Mouse (Mus musculus): ENCODE measurements at regions not wholly inside any gene's neighbourhood (a gene's known extent, or its start where the extent isn't known, plus 50 kb on each side); places are given as distances from the start of the nearest gene placed in this dataset.
A peak's percentile ranks its signal among the peaks of the same experiment; 100 is the strongest.

DNA sequence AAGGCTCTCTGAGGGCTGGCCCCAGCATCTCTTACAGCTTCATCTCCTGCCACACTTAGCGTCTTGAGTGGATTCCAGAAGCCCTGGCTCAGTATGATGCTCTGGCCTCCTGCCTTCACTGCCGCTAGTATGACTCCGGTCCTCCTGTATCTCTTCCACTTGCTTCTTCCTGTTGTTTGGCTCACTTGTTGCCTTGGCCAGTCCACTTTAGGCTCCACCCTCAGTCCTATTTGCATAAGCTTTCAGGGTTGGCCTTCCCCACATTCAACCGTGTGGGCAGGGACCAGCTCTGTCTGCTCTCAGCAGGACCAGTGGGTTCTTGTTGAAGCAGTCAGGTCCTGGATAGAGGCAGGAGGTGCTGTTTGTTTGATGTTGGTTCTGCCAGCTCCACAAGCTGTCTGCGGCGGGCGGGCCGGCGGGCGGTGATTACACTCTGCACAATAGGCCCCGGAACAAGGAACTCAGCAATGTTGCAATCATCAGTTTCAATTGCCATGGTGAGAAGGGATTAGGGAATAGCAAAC lies 232.6 kb upstream of the Chd6 start:
- Histone ChIP-seq H3K9me3 (ENCODE audit: control insufficient read depth, low read length) (no peaks in the 10 kb centered on the region), H3K4me2 (replicated peaks; ENCODE audit: low read depth, low read length, severe bottlenecking) (0 out of 2 replicates have a peak overlapping the region, but pooled peaks have one; percentile 11), H3K36me3 (ENCODE audit: control insufficient read depth, insufficient read depth, low read length) (no peaks in the 10 kb centered on the region), H3K9ac (ENCODE audit: low read depth, low read length, severe bottlenecking) (no peak overlapping the region), H3K4me3 (replicated peaks; ENCODE audit: low read length) (no peak overlapping the region), H3K27ac (replicated peaks; ENCODE audit: low read depth, low read length) (no peak overlapping the region), H3K4me1 (ENCODE audit: control insufficient read depth, insufficient read depth, low read length) (peaks cover 12% of the 10 kb centered on the region; the same call in 1 of the 2 replicates), H3K27me3 (ENCODE audit: control insufficient read depth, insufficient read depth, low read length) (no peaks in the 10 kb centered on the region)
- 6% methylated on average over 11 of the region's 11 CpGs for WGBS
- DNase-seq (ENCODE audit: low spot score) (peak; percentile 26), ATAC-seq (ENCODE audit: low FRiP score, low read depth) (peak; percentile 34; the same call in 1 of the 2 replicates)
- no peak for TF ChIP-seq POLR2A (IDR thresholded peaks at IDR 0.05; ENCODE audit: borderline replicate concordance, extremely low read depth, insufficient read depth, insufficient read length)

GRCm38 (mm10) chr2:161340291-161340690 lies 231.4 kb upstream of the Chd6 start:
- Histone ChIP-seq H3K36me3 (ENCODE audit: control insufficient read depth, insufficient read depth, low read length) (no peaks in the 10 kb centered on the region), H3K27ac (replicated peaks; ENCODE audit: low read depth, low read length) (no peak overlapping the region), H3K27me3 (ENCODE audit: control insufficient read depth, insufficient read depth, low read length) (no peaks in the 10 kb centered on the region), H3K9me3 (ENCODE audit: control insufficient read depth, low read length) (no peaks in the 10 kb centered on the region), H3K9ac (ENCODE audit: low read depth, low read length, severe bottlenecking) (no peak overlapping the region), H3K4me2 (replicated peaks; ENCODE audit: low read depth, low read length, severe bottlenecking) (no peak overlapping the region), H3K4me1 (ENCODE audit: control insufficient read depth, insufficient read depth, low read length) (peaks cover 12% of the 10 kb centered on the region; the same call in 1 of the 2 replicates), H3K4me3 (replicated peaks; ENCODE audit: low read length) (no peak overlapping the region)
- ATAC-seq (ENCODE audit: low FRiP score, low read depth) (no peak), DNase-seq (ENCODE audit: low spot score) (no peak)
- 80% methylated on average over 9 of the region's 9 CpGs for WGBS
- TF ChIP-seq POLR2A (IDR thresholded peaks at IDR 0.05; ENCODE audit: borderline replicate concordance, extremely low read depth, insufficient read depth, insufficient read length) = no peak

DNA sequence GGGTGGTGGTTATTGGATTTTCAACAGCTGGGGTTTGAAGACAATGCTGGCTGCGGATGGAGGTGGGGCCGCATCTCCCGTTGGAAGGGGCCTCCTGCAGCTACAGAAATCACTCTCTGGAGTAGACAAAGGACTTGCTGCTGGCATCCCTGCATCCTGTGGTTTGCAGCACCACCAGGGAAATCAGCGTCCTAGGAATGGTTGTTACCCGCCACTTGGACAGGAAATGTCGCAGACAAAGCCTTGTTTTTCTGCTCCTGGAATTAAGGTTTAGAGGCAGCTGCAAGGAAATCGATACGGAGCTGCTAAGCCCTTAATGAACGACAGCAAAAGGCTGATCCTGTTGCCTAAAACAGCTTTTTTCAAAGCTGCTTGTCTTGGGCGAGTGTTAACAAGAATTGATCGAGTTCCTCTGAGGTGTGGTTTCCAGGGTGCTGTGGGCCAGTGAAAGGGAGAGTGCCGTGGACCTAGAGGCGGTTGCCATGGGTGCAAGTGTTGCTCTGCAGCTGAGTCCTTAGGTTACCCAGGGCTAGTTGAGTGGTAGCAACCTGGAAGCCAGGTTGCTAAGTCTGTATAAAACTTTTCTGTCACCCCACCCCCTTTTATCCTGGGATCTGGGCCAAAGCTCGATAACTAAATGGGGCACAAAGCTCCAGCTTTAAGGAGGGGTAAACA lies 230.6 kb upstream of the Chd6 start:
- ATAC-seq (ENCODE audit: low FRiP score, low read depth) (peak; percentile 70), DNase-seq (ENCODE audit: low spot score) (no peak)
- H3K4me3 ChIP-seq (replicated peaks; ENCODE audit: low read length) = no peak overlapping the region
- no peaks in the 10 kb centered on the region for H3K36me3 ChIP-seq (ENCODE audit: control insufficient read depth, insufficient read depth, low read length)
- H3K27me3 ChIP-seq (ENCODE audit: control insufficient read depth, insufficient read depth, low read length) = no peaks in the 10 kb centered on the region
- no peak overlapping the region for H3K4me2 ChIP-seq (replicated peaks; ENCODE audit: low read depth, low read length, severe bottlenecking)
- H3K27ac ChIP-seq (replicated peaks; ENCODE audit: low read depth, low read length) = no peak overlapping the region; the same call in 1 of the 2 replicates
- TF ChIP-seq POLR2A (IDR thresholded peaks at IDR 0.05; ENCODE audit: borderline replicate concordance, extremely low read depth, insufficient read depth, insufficient read length) = no peak
- H3K4me1 ChIP-seq (ENCODE audit: control insufficient read depth, insufficient read depth, low read length) = peaks cover 12% of the 10 kb centered on the region; the same call in 1 of the 2 replicates
- WGBS = 11% methylated on average over 14 of the region's 14 CpGs
- no peaks in the 10 kb centered on the region for H3K9me3 ChIP-seq (ENCODE audit: control insufficient read depth, low read length)
- H3K9ac ChIP-seq (ENCODE audit: low read depth, low read length, severe bottlenecking) = no peak overlapping the region

DNA sequence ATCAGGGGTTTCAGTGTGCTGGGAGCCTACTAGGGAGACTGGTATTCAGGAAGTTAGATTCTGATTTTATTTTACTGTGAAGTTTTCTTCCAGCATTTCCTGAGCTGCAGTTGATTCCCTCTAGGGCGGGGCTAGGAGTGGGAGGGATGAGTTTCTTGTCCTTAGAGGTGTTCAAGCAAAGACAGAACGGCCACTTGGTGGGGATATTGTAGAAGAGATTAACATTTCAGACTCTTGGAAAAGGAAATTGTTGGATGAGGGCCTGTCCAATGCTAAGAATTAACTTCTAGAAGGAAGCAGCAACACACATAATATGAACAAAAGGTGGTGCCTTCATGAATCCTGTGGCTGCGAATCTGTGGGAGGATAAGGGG lies 230.1 kb upstream of the Chd6 start:
- Histone ChIP-seq H3K36me3 (ENCODE audit: control insufficient read depth, insufficient read depth, low read length) (no peaks in the 10 kb centered on the region), H3K4me3 (replicated peaks; ENCODE audit: low read length) (no peak overlapping the region), H3K9ac (ENCODE audit: low read depth, low read length, severe bottlenecking) (no peak overlapping the region), H3K4me2 (replicated peaks; ENCODE audit: low read depth, low read length, severe bottlenecking) (no peak overlapping the region), H3K27ac (replicated peaks; ENCODE audit: low read depth, low read length) (0 out of 2 replicates have a peak overlapping the region, but pooled peaks have one; percentile 55), H3K4me1 (ENCODE audit: control insufficient read depth, insufficient read depth, low read length) (peaks cover 12% of the 10 kb centered on the region; the same call in 1 of the 2 replicates), H3K9me3 (ENCODE audit: control insufficient read depth, low read length) (no peaks in the 10 kb centered on the region), H3K27me3 (ENCODE audit: control insufficient read depth, insufficient read depth, low read length) (no peaks in the 10 kb centered on the region)
- TF ChIP-seq POLR2A (IDR thresholded peaks at IDR 0.05; ENCODE audit: borderline replicate concordance, extremely low read depth, insufficient read depth, insufficient read length) = no peak
- 31% methylated on average over 3 of the region's 3 CpGs for WGBS
- ATAC-seq (ENCODE audit: low FRiP score, low read depth) (peak; percentile 55; the same call in 1 of the 2 replicates), DNase-seq (ENCODE audit: low spot score) (peak; percentile 71)

- DNase-seq (ENCODE audit: low spot score) = no peak
- Histone ChIP-seq H3K4me2 (replicated peaks; ENCODE audit: low read depth, low read length, severe bottlenecking) (no peak overlapping the region), H3K36me3 (ENCODE audit: control insufficient read depth, insufficient read depth, low read length) (no peaks in the 10 kb centered on the region), H3K27me3 (ENCODE audit: control insufficient read depth, insufficient read depth, low read length) (no peaks in the 10 kb centered on the region), H3K27ac (replicated peaks; ENCODE audit: low read depth, low read length) (no peak overlapping the region), H3K4me1 (ENCODE audit: control insufficient read depth, insufficient read depth, low read length) (no peaks in the 10 kb centered on the region), H3K9me3 (ENCODE audit: control insufficient read depth, low read length) (no peaks in the 10 kb centered on the region), H3K9ac (ENCODE audit: low read depth, low read length, severe bottlenecking) (no peak overlapping the region), H3K4me3 (replicated peaks; ENCODE audit: low read length) (no peak overlapping the region)
- 40% methylated on average over 2 of the region's 2 CpGs for WGBS
- ATAC-seq (ENCODE audit: low FRiP score, low read depth) = no peak
- no peak for TF ChIP-seq POLR2A (IDR thresholded peaks at IDR 0.05; ENCODE audit: borderline replicate concordance, extremely low read depth, insufficient read depth, insufficient read length)
These were observed 223.8 kb upstream of the Chd6 start for GRCm38 (mm10) chr2:161332653-161333052.

All from limb, embryonic 14.5 days (tissue).